Mouse (Mus musculus) liver, embryonic 12.5 days (tissue): ENCODE results near the gene Ociad1. TPM values are rescaled to one million over a fixed set of nuclear protein-coding genes. Genes with fewer than 3 reads are reported as not detected.

Source experiments
- ATAC-seq: fragments of 200-750 bp; cut with Nextera tagmentation; 2 replicates; pipeline ENCODE4 v1.8.0; 2017; ENCODE audit warnings: moderate number of reproducible peaks, mild to moderate bottlenecking, moderate library complexity
- H3K27ac ChIP-seq: fragments of 300-500 bp; sonication (generic); 2 replicates; pipeline ENCODE4 v1.5.1; 2016; ENCODE audit warnings: mild to moderate bottlenecking
- H3K27me3 ChIP-seq: fragments of 300-500 bp; sonication (generic); replicated peaks from 2 replicates; pipeline ENCODE4 v1.6.1; 2016; ENCODE audit warnings: mild to moderate bottlenecking, moderate library complexity
- H3K36me3 ChIP-seq: fragments of 300-500 bp; sonication (generic); 2 replicates; pipeline ENCODE4 v1.6.1; 2016; ENCODE audit warnings: mild to moderate bottlenecking, moderate library complexity
- H3K4me1 ChIP-seq: fragments of 300-500 bp; sonication (generic); 2 replicates; pipeline ENCODE4 v1.6.1; 2016
- H3K4me2 ChIP-seq: fragments of 300-500 bp; sonication (generic); 2 replicates; pipeline ENCODE4 v1.6.1; 2016; ENCODE audit warnings: mild to moderate bottlenecking, moderate library complexity
- H3K4me3 ChIP-seq: fragments of 300-500 bp; sonication (generic); 2 replicates; pipeline ENCODE4 v1.5.1; 2016; ENCODE audit warnings: mild to moderate bottlenecking, moderate library complexity
- H3K9ac ChIP-seq: fragments of 300-500 bp; sonication (generic); 2 replicates; pipeline ENCODE4 v1.6.1; 2016; ENCODE audit warnings: mild to moderate bottlenecking, moderate library complexity
- H3K9me3 ChIP-seq: fragments of 300-500 bp; sonication (generic); replicated peaks from 2 replicates; pipeline ENCODE4 v1.6.1; 2016; ENCODE audit warnings: mild to moderate bottlenecking, moderate library complexity
- WGBS: fragments of 180-500 bp; shearing (Covaris S2); methylation state at CpG from one replicate; pipeline ENCODE4 v1.1.7; 2016; ENCODE audit not compliant: insufficient replicate concordance; 5-methylcytosine and 5-hydroxymethylcytosine counted together
- polyA plus RNA-seq: library from polyadenylated mRNA; unstranded; fragments of >200 nt; fragmentation: Nextera tagmentation; extraction: Ambion mirVana; gene quantifications from 2 replicates; pipeline ENCODE4 v1.2.1, GENCODE M21; 2016

Ociad1 gene
- polyA plus RNA-seq, 1 experiment from 2014 or later = 159 TPM

DNA sequence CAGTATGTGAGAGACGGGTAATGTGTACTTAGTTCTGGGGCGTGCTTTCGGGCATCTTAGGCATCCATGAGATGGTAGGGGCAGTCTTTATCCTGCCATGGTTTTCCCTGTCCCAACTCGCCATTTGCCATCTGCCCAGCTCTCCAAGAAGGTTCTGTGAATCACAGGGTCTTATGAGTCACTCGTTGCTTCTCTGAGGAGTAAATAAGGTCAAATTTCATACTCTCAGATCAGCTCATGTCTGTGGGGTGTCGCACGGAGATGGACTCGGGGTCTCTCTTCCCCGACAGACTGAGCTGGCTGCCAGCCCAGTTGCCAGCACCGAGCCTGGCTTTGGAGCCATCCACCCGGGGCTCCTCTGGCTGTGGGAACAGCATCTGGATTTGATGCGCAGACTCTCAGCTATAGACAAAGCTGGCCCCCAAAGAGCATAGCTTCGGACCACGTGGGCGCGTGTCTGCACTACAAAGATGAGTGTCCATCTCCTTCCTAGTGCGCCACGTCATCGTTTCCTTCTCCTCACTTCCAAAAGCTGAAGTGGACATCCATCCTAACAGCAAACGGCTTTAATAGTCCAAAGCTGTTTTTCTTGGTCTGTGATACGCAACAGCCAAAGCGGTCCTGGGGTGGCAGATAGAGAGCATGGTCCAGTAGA lies 50.2 kb downstream of the Ociad1 start:
- 78% methylated on average over 22 of the region's 22 CpGs for WGBS
- Histone ChIP-seq H3K4me2 (no peak overlapping the region), H3K27me3 (peaks cover 88% of the 10 kb centered on the region)

DNA sequence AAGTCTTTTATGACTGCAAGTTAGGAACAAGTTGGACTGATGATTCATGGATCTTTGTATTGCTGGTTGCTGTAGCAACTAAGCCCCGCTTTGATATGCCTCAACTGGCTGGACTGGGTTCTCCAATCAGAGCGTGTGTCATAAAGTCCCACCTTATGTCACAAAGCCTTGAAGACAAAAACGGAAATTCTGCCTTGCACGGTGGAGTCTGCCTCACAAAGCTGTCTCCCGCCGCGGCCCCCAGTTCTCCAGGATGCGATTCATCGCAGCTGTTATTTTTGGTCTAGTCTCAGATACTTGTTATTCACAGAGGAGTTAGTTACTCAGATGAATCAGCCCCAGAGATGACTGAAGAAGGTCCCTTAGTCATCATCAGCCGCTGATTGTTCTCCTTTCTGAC lies 51.7 kb downstream of the Ociad1 start:
- Histone ChIP-seq H3K4me2 (no peak overlapping the region), H3K36me3 (no peaks in the 10 kb centered on the region), H3K9me3 (no peaks in the 10 kb centered on the region), H3K4me3 (no peak overlapping the region), H3K27me3 (peaks cover 88% of the 10 kb centered on the region), H3K4me1 (peaks cover 22% of the 10 kb centered on the region), H3K27ac (no peak overlapping the region), H3K9ac (no peak overlapping the region)
- WGBS = 72% methylated on average over 10 of the region's 10 CpGs
- no peak for ATAC-seq

More for the DNA sequence above, 50.2 kb downstream of the Ociad1 start:
- Histone ChIP-seq H3K36me3 (no peaks in the 10 kb centered on the region), H3K9ac (no peak overlapping the region), H3K9me3 (no peaks in the 10 kb centered on the region), H3K4me1 (peaks cover 24% of the 10 kb centered on the region), H3K27ac (no peak overlapping the region), H3K4me3 (no peak overlapping the region)
- ATAC-seq = no peak

DNA sequence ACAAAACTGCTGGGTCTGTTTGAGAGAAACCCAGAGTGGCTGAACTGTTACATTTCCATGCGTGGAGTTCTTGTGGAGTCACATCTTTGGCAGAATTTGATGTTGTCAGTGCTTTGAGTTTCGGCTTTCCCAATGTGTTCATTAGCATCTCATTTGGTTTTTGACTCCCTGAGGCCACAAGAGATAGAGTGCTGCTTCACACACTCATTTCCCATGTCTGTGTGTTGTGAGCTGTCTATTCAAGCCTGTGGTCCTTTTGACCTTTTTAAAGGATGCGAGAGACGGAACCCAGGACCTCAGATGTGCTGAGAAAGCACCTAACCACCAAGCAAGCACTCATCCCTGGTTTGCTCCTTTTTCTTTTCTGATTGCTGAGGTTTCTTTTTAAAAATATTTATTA lies 52.7 kb downstream of the Ociad1 start:
- no peak overlapping the region for H3K9ac ChIP-seq
- H3K27me3 ChIP-seq = peaks cover 88% of the 10 kb centered on the region
- H3K4me2 ChIP-seq = no peak overlapping the region
- 77% methylated on average over 4 of the region's 4 CpGs for WGBS
- no peaks in the 10 kb centered on the region for H3K9me3 ChIP-seq
- H3K27ac ChIP-seq = no peak overlapping the region
- H3K4me1 ChIP-seq = peaks cover 18% of the 10 kb centered on the region
- H3K36me3 ChIP-seq = no peaks in the 10 kb centered on the region
- H3K4me3 ChIP-seq = no peak overlapping the region
- ATAC-seq = no peak

- Histone ChIP-seq H3K27ac (no peak overlapping the region), H3K9ac (no peak overlapping the region), H3K27me3 (peaks cover 56% of the 10 kb centered on the region), H3K4me1 (peaks cover 42% of the 10 kb centered on the region), H3K4me3 (no peak overlapping the region), H3K4me2 (no peak overlapping the region), H3K36me3 (no peaks in the 10 kb centered on the region), H3K9me3 (no peaks in the 10 kb centered on the region)
- ATAC-seq = no peak
- 73% methylated on average over 5 of the region's 5 CpGs for WGBS
These were observed 56.9 kb downstream of the Ociad1 start for GRCm38 (mm10) chr5:73349514-73349913.

- no peak overlapping the region for H3K4me2 ChIP-seq
- peaks cover 56% of the 10 kb centered on the region for H3K4me1 ChIP-seq
- no peak overlapping the region for H3K4me3 ChIP-seq
- H3K36me3 ChIP-seq = no peaks in the 10 kb centered on the region
- H3K27ac ChIP-seq = no peak overlapping the region
- no peak for ATAC-seq
- H3K9ac ChIP-seq = no peak overlapping the region
- peaks cover 36% of the 10 kb centered on the region for H3K27me3 ChIP-seq
- 70% methylated on average over 1 of the region's 1 CpGs for WGBS
- H3K9me3 ChIP-seq = no peaks in the 10 kb centered on the region
These were observed 59.2 kb downstream of the Ociad1 start for GRCm38 (mm10) chr5:73351796-73352195.

DNA sequence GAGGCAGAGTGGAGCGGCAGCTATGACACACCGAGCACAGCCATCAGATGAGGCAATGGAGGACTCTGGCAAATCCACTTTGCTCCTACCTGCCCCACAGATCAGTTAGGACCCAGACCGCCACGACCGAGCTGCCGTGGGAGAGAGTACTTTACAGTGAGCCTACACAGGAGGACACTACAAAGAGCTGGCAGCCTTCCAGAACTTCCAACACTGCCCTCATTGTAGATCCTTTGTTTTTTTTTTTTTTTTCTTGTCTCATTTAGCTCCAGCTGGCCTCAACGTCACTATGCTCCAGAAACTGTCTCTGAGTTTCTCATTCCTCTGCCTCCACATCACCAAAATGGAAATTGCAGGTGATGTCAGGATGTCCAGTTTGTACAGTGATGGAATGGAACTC lies 60.9 kb downstream of the Ociad1 start:
- Histone ChIP-seq H3K36me3 (no peaks in the 10 kb centered on the region), H3K27me3 (peaks cover 24% of the 10 kb centered on the region), H3K27ac (no peak overlapping the region), H3K9ac (no peak overlapping the region), H3K4me3 (no peak overlapping the region), H3K9me3 (no peaks in the 10 kb centered on the region), H3K4me2 (peak overlapping the region; percentile 38), H3K4me1 (peaks cover 53% of the 10 kb centered on the region)
- no peak for ATAC-seq
- WGBS = 75% methylated on average over 7 of the region's 7 CpGs

GRCm38 (mm10) chr5:73353978-73354377 lies 61.4 kb downstream of the Ociad1 start:
- Histone ChIP-seq H3K4me2 (peak overlapping the region; percentile 38), H3K36me3 (no peaks in the 10 kb centered on the region), H3K9ac (no peak overlapping the region), H3K9me3 (no peaks in the 10 kb centered on the region), H3K4me1 (peaks cover 55% of the 10 kb centered on the region), H3K4me3 (no peak overlapping the region), H3K27ac (peak overlapping the region; percentile 52; the same call in 1 of the 2 replicates), H3K27me3 (peaks cover 27% of the 10 kb centered on the region)
- ATAC-seq = peak; percentile 71
- 30% methylated on average over 3 of the region's 3 CpGs for WGBS

DNA sequence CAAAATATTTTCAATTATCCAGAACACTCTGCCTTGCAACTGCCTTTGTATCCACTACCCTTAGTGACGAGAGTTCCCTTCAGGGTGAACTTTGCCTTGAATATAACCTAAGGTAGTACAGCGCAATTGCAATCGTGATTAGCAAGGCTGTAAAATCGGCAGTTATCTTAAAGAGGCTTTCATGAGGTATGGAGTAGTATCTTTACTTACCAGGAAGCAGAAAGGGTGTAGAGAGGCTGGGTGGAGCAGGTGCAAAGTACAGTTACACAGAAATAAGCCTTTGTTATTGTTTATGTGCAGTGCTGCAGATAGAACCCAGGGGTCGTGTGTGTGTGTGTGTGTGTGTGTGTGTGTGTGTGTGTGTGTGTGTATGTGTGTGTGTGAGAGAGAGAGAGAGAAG lies 62.8 kb downstream of the Ociad1 start:
- peak overlapping the region; percentile 27 for H3K4me2 ChIP-seq
- H3K27ac ChIP-seq = peak overlapping the region; percentile 52

GRCm38 (mm10) chr5:73359134-73359751 lies 66.7 kb downstream of the Ociad1 start:
- ATAC-seq = no peak
- H3K9me3 ChIP-seq = no peaks in the 10 kb centered on the region
- H3K4me2 ChIP-seq = peak overlapping the region; percentile 50
- H3K36me3 ChIP-seq = no peaks in the 10 kb centered on the region
- peaks cover 37% of the 10 kb centered on the region for H3K27me3 ChIP-seq
- 64% methylated on average over 6 of the region's 6 CpGs for WGBS
- H3K4me1 ChIP-seq = peaks cover 59% of the 10 kb centered on the region
- H3K9ac ChIP-seq = no peak overlapping the region
- H3K4me3 ChIP-seq = peak overlapping the region; percentile 3; the same call in 1 of the 2 replicates
- no peak overlapping the region for H3K27ac ChIP-seq

More for the DNA sequence above, 62.8 kb downstream of the Ociad1 start:
- Histone ChIP-seq H3K9ac (no peak overlapping the region), H3K36me3 (no peaks in the 10 kb centered on the region), H3K27me3 (peaks cover 25% of the 10 kb centered on the region), H3K9me3 (no peaks in the 10 kb centered on the region), H3K4me3 (no peak overlapping the region), H3K4me1 (peaks cover 69% of the 10 kb centered on the region)
- 18% methylated on average over 5 of the region's 5 CpGs for WGBS
- ATAC-seq = peak; percentile 87

DNA sequence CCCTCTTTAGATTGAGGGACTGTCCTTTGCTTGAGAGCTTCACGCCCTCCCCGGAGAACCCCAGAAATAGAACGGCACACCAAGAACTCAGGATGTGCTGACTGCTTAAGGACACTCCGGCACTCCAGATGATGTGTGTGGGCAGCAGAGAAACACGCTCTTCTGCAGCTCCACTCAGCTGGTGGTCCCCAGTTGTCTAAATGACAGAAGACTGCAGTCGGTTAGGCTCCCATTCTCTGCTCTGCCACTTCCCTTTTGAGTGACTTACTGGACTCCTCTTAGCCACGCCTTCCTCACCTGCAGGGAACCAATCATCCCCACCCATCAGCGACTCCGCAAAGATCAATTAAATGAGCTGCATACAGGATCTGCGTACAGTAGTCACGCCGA lies 67.2 kb downstream of the Ociad1 start:
- Histone ChIP-seq H3K27me3 (peaks cover 37% of the 10 kb centered on the region), H3K4me2 (peak overlapping the region; percentile 50), H3K4me1 (peaks cover 59% of the 10 kb centered on the region), H3K27ac (no peak overlapping the region), H3K36me3 (no peaks in the 10 kb centered on the region), H3K4me3 (peak overlapping the region; percentile 3; the same call in 1 of the 2 replicates), H3K9ac (peak overlapping the region; percentile 32; the same call in 1 of the 2 replicates), H3K9me3 (no peaks in the 10 kb centered on the region)
- no peak for ATAC-seq
- WGBS = 36% methylated on average over 12 of the region's 12 CpGs

DNA sequence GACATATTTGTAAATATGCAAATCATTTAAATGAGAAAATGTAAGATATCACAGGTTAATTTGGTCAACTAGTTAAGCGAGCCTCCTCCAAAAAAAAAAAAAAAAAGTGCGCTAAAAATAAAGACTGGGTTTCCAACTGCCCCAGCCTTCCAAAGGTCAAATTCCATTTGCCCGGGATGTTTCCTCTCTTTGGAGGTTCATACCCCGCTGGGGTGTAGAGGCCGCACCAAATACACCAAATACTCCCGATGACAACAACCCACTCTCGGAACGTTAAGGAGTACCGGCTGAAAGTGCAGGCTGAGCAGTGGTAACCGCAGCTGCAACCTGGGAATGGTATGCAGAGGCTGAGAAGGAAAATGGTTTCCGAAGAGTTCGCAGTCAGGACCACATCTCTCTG lies 67.7 kb downstream of the Ociad1 start:
- Histone ChIP-seq H3K4me2 (peak overlapping the region; percentile 50), H3K36me3 (no peaks in the 10 kb centered on the region), H3K4me1 (peaks cover 59% of the 10 kb centered on the region), H3K27me3 (peaks cover 37% of the 10 kb centered on the region), H3K9me3 (no peaks in the 10 kb centered on the region), H3K27ac (no peak overlapping the region), H3K4me3 (no peak overlapping the region; the same call in 1 of the 2 replicates), H3K9ac (no peak overlapping the region)
- ATAC-seq = no peak
- 30% methylated on average over 12 of the region's 12 CpGs for WGBS

DNA sequence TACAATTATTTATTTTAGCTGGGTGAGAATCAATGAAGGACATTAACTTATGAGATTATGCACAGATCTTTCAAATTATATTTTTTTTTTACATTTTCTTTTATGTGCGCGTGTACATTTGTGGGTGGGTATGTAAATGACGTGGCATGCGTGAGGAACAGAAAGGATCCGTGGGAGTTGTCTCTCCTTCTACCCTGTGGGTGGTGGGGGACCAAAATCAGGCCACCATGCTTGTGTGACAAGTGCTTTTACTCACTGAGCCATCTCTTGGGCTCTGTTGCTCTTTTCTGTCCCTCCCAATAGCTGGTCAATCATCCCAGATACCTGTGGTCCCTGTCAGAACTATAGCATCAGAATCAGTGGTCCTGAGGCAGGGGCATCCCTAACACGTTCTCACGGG lies 69.8 kb downstream of the Ociad1 start:
- WGBS = 83% methylated on average over 7 of the region's 7 CpGs
- no peaks in the 10 kb centered on the region for H3K36me3 ChIP-seq
- ATAC-seq = no peak
- H3K9me3 ChIP-seq = no peaks in the 10 kb centered on the region
- no peak overlapping the region for H3K9ac ChIP-seq
- H3K4me3 ChIP-seq = no peak overlapping the region
- peaks cover 50% of the 10 kb centered on the region for H3K4me1 ChIP-seq
- 0 out of 2 replicates have a peak overlapping the region, but pooled peaks have one; percentile 79 for H3K27ac ChIP-seq
- no peak overlapping the region for H3K4me2 ChIP-seq
- H3K27me3 ChIP-seq = peaks cover 34% of the 10 kb centered on the region
